Mouse (Mus musculus): ENCODE measurements around the gene Selplg.
A peak's percentile ranks its signal among the peaks of the same experiment; 100 is the strongest.

Selplg gene

GRCm38 (mm10) chr5:113771213-113772162 is 61.0 kb downstream of the Selplg start:
- DNase-seq (ENCODE audit: extremely low spot score), result peak; percentile 90

GRCm38 (mm10) chr5:113768806-113769205 is 63.6 kb downstream of the Selplg start:
- DNase-seq (ENCODE audit: extremely low spot score), result no peak
